Mouse (Mus musculus): ENCODE results near the gene Olfr430.
"Not testable (repeated sequence)": the region's sequence is repeated elsewhere in the genome, so short reads cannot be mapped to it uniquely, and the experiment has no call there.

Gene Olfr430

GRCm38 (mm10) chr1:174066305-174066704 is at the start of gene Olfr430:
Olfr430 (plus strand) TSS chr1:174066605.
- no peak for DNase-seq (ENCODE audit: low spot score)

DNA sequence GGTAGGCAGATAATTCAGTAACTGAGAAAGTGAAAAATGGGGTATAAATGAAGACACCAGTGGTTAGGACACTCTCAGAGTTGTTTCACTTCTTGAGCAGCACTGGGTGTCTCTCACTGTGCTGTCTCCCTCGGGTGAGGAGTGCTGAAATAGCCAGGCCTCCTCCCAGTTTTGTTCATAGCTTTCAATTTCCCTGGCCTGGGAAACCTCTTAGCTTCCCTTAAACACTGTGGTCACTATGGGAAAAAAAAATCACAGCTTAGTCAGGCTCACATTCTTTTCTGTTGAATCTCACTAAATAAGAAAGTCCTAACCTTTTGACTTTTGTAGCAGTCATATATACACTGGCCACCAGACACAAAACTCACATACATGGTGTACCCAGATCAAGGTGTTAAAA is 34.7 kb upstream of the Olfr430 start, which contains the start of gene Ifi205:
Ifi205 (minus strand) TSS at position 113 of the 400 bp plus-strand sequence.
- no peak for DNase-seq (ENCODE audit: low spot score)

GRCm38 (mm10) chr1:174035841-174036240 is 30.6 kb upstream of the Olfr430 start:
- DNase-seq (ENCODE audit: low spot score), result peak; percentile 76

GRCm38 (mm10) chr1:174038480-174038879 is 27.9 kb upstream of the Olfr430 start:
- no peak for DNase-seq (ENCODE audit: low spot score)

- no peak for DNase-seq (ENCODE audit: low spot score)
Observed at GRCm38 (mm10) chr1:174040523-174041177, 25.8 kb upstream of the Olfr430 start, which contains the start of gene Olfr433. Olfr433 (plus strand) TSS chr1:174040705.

GRCm38 (mm10) chr1:174042091-174042884 is 24.1 kb upstream of the Olfr430 start:
- DNase-seq (ENCODE audit: low spot score), result not testable (repeated sequence)

DNA sequence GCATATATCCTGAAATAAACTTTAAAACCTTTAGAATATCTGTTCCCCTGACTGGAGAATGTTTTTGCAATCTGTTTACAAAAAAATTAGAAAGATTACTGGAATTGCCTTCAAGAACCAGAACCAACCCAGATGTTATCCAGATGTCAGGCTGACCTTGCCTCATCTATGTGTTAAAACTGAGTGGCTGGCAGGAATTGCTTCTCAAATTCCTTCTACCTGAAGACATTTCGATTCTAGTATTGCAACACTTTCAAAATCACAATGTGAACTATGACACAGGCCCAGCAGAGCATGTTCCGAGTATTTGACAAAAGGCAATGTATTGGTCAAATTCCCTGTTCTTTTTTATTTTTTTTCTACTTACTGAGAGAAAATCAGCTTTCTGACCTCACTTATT is 22.0 kb upstream of the Olfr430 start:
- no peak for DNase-seq (ENCODE audit: low spot score)

- not testable (repeated sequence) for DNase-seq (ENCODE audit: low spot score)
Observed at GRCm38 (mm10) chr1:174048227-174048626, 18.2 kb upstream of the Olfr430 start.

DNA sequence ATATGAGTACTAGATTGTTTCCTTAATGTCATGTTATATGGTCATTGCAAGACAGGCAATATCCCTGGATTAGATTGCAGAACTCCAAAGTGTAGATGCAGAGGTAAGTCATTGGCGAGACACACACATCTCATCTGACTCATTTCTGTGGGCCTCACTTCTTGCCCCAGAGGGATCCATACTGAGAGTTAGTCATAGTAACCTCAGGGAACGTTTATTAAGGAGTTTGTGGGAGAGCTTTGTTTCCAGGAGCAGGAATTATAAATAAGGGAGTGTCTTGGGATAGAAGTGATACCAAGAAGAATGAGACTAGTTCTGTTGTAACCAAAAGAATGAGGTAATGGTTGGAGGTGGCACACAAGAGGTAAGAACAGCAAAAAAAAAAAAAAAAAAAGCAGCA is 17.5 kb upstream of the Olfr430 start, which contains the start of gene Olfr432:
Olfr432 (plus strand) TSS at position 313 of the 400 bp plus-strand sequence.
- DNase-seq (ENCODE audit: low spot score), result no peak

DNA sequence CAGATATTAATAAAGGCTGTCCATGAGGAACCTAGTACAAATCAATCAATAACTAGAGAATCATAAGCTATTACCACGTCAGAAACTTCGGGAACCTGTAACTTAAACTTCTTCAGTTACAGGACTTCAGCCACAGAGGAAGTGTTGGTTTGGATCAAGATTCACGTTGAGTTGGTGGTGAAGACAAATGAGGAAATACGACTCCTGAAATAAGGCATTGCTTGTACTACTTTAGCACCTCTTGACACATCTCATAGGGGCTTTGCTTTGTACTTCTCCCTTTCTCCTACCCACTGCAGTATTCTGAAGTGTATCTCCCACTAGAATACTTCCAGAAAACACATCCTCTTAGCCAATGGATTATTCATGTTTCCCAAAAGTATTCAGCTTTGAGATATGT is 17.0 kb upstream of the Olfr430 start:
- not testable (repeated sequence) for DNase-seq (ENCODE audit: low spot score)

GRCm38 (mm10) chr1:174050532-174050931 is 15.9 kb upstream of the Olfr430 start:
- DNase-seq (ENCODE audit: low spot score), result no peak

- no peak for DNase-seq (ENCODE audit: low spot score)
Observed at GRCm38 (mm10) chr1:174051515-174051914, 14.9 kb upstream of the Olfr430 start.

DNA sequence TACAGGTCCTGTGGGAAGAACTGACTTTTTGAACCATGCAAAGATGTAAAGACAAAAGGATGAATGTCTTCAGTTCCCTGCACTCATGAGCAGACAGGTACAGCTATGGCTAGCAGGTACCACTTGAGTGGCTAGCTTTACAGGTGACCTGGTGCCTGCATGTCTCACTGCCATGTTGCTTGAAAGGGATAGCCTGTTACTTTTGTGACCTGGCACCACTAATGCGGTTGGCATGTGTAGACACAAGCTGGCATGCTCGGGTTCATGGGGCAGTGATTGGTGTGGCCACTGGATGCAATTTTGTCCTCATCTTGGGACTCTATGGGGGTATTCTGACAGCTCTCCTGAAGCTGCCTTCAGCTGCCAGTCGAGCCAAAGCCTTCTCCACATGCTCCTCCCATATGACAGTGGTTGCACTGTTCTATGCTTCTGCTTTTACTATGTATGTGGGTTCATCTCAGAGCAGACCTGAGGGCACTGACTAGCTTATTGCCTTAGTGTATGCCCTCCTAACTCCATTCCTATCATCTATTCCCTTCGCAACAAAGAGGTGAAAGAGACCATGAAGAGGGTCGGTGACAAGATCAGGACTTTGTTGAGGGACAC is 14.4 kb upstream of the Olfr430 start:
- DNase-seq (ENCODE audit: low spot score), result no peak

DNA sequence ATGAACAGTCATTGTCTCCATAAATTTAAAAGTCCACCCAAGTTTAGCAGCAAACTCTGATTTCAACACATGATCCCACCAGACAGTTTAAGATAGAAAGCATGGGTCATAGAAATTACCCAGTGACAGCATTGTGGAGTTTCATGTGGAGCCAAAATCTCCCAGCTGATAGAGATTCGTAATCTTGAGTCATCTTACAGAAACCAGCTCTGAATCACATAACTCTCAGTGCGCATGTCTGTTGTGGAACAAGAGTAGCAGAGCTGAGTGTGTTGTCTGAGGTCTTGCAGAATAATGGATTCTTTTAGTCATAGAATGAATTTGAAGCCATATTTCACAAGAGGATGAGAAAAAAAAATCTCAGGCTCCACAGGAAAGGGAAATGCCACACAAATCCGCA is 13.4 kb upstream of the Olfr430 start:
- no peak for DNase-seq (ENCODE audit: low spot score)

DNA sequence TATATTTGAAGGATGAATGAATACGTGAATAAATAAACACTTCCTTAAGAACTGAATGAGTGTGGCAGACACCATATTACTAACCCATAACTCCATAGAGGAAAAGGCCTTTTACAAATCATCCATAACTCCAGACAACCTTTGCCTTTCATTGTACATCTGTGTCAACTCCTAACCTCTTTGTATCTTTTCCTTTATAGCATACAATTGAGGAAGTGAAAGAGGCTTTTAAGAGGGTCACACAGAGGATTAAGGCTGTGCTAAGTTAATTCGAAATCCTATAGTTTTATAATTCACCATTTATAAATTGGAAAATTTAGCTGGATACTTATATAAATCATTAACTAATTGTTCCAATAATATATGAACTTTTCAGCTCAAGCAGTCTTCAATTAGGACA is 11.2 kb upstream of the Olfr430 start:
- DNase-seq (ENCODE audit: low spot score), result no peak

- DNase-seq (ENCODE audit: low spot score), result no peak
Observed at GRCm38 (mm10) chr1:174084031-174084430, 17.6 kb downstream of the Olfr430 start, which contains the start of gene Olfr429. Olfr429 (plus strand) TSS chr1:174084331.

- no peak for DNase-seq (ENCODE audit: low spot score)
Observed at GRCm38 (mm10) chr1:174096591-174096990, 30.2 kb downstream of the Olfr430 start, which contains the start of gene Olfr427. Olfr427 (plus strand) TSS chr1:174096891.

- peak; percentile 44 for DNase-seq (ENCODE audit: low spot score)
Observed at GRCm38 (mm10) chr1:174103735-174104134, 37.3 kb downstream of the Olfr430 start.

GRCm38 (mm10) chr1:174121062-174121461 is 54.7 kb downstream of the Olfr430 start, which contains the start of gene Olfr231:
Olfr231 (minus strand) TSS chr1:174121162.
- DNase-seq (ENCODE audit: low spot score), result no peak

Measured in retina, embryonic 14.5 days (tissue).